Mouse (Mus musculus) embryo, embryonic 11 days (tissue): Measurements from ENCODE around the gene Hcfc1.

ENCODE experiments used
- DNase-seq: peaks from one replicate; pipeline ENCODE4 v3.0.0-alpha.2; 2015

The Hcfc1 gene

GRCm38 (mm10) chrX:73931871-73932270 is 34.3 kb downstream of the Hcfc1 start:
- no peak for DNase-seq

- peak; percentile 76 for DNase-seq
Observed at GRCm38 (mm10) chrX:73930402-73931062, 35.6 kb downstream of the Hcfc1 start, which contains the start of gene Renbp. TSS of gene Renbp (minus strand) at chrX:73930850.

- peak; percentile 6 for DNase-seq
Observed at GRCm38 (mm10) chrX:73922550-73922882, 43.6 kb downstream of the Hcfc1 start.

GRCm38 (mm10) chrX:73921823-73922549 is 44.2 kb downstream of the Hcfc1 start, which contains the start of the genes Arhgap4 and Naa10:
TSS of gene Arhgap4 (minus strand) at chrX:73921870.
TSS of gene Naa10 (minus strand) at chrX:73921944.
- peak; percentile 91 for DNase-seq

GRCm38 (mm10) chrX:73921285-73921822 is 44.8 kb downstream of the Hcfc1 start:
- peak; percentile 16 for DNase-seq

- DNase-seq = no peak
Observed at GRCm38 (mm10) chrX:73918631-73919030, 47.5 kb downstream of the Hcfc1 start.

- DNase-seq = no peak
Observed at GRCm38 (mm10) chrX:73916945-73917344, 49.2 kb downstream of the Hcfc1 start.

- peak; percentile 94 for DNase-seq
Observed at GRCm38 (mm10) chrX:73914827-73915703, 51.1 kb downstream of the Hcfc1 start.

- DNase-seq = no peak
Observed at GRCm38 (mm10) chrX:73911588-73911987, 54.6 kb downstream of the Hcfc1 start.

- peak; percentile 12 for DNase-seq
Observed at GRCm38 (mm10) chrX:73911156-73911555, 55.0 kb downstream of the Hcfc1 start.

- DNase-seq = no peak
Observed at GRCm38 (mm10) chrX:73910451-73910850, 55.7 kb downstream of the Hcfc1 start.

GRCm38 (mm10) chrX:73910049-73910448 is 56.1 kb downstream of the Hcfc1 start:
- DNase-seq = no peak

GRCm38 (mm10) chrX:73897959-73898358 is 68.2 kb downstream of the Hcfc1 start:
- no peak for DNase-seq

GRCm38 (mm10) chrX:73895719-73896118 is 70.4 kb downstream of the Hcfc1 start, which contains the start of gene L1cam:
TSS of gene L1cam (minus strand) at chrX:73896105.
- DNase-seq = peak; percentile 55

GRCm38 (mm10) chrX:73892833-73893232 is 73.3 kb downstream of the Hcfc1 start:
- DNase-seq = no peak
